Mouse (Mus musculus): ENCODE data around the gene Them7. TPM values are rescaled to one million over a fixed set of nuclear protein-coding genes. Genes with fewer than 3 reads are reported as not detected.

The Them7 gene
- polyA plus RNA-seq, 1 experiment from 2014 or later = 0.06 TPM

DNA sequence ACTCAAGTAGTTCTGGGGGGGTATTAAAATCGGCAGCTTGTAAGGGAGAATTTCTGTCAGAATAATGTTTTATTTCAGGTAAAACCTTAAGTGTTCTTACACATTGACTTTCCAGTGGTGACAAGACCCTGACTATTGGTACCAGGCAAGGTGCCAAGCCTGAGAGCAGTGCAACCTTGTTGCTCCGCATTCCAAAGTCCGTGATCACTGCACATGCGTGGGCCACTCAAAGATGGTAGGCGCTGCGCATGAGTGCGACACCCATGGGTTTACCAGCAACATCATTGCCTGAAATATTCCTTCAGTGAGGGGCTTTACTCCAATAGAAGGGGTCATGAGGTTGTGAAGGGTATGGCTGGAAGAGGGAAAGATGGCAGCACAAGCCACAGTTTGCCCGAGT is 77.0 kb downstream of the Them7 start:
- DNase-seq (ENCODE audit: low spot score) = no peak
- H3K4me1 ChIP-seq (replicated peaks; ENCODE audit: control insufficient read depth, insufficient read depth) = no peaks in the 10 kb centered on the region
- TF ChIP-seq CTCF (IDR thresholded peaks at IDR 0.05; ENCODE audit: low read depth) (no peak), EP300 (optimal IDR thresholded peaks at IDR 0.05) (no peak)
- 95% methylated on average over 8 of the region's 8 CpGs for WGBS
- H3K9ac ChIP-seq (ENCODE audit: low read length) = no peak overlapping the region
- no peaks in the 10 kb centered on the region for H3K36me3 ChIP-seq (ENCODE audit: control insufficient read depth, insufficient read depth, low read length)
- H3K4me2 ChIP-seq (replicated peaks; ENCODE audit: low read depth) = no peak overlapping the region
- ATAC-seq (ENCODE audit: low FRiP score, low TSS enrichment) = no peak
- H3K9me3 ChIP-seq (ENCODE audit: control insufficient read depth, low read length) = no peaks in the 10 kb centered on the region
- H3K4me3 ChIP-seq (ENCODE audit: low read depth, low read length) = no peak overlapping the region
- H3K27me3 ChIP-seq (ENCODE audit: control insufficient read depth, insufficient read depth, low read length) = no peaks in the 10 kb centered on the region
- no peak overlapping the region for H3K27ac ChIP-seq (replicated peaks)

DNA sequence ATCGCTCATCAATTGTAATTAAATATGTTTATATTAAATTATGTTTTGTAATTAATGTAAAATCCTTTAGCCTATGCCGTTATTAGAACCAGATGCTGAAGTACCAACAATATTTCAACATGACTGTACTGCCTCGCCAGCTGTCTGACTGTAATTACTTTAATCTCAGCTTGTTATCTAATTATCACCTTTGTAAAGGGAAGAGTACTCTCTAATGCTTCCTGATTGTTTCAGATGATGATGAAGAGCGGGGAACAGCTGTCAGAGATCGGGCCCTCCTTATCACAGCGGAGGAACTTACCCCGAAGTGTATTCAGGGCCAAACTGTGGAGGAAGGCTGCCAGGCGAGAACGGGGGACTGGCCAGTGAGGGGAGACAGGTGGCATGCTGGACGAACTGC is 77.4 kb downstream of the Them7 start:
- TF ChIP-seq EP300 (optimal IDR thresholded peaks at IDR 0.05) (no peak), CTCF (IDR thresholded peaks at IDR 0.05; ENCODE audit: low read depth) (no peak)

GRCm38 (mm10) chr2:105303962-105304514 is 79.9 kb downstream of the Them7 start:
- no peaks in the 10 kb centered on the region for H3K4me1 ChIP-seq (replicated peaks; ENCODE audit: control insufficient read depth, insufficient read depth)
- H3K9ac ChIP-seq (ENCODE audit: low read length) = no peak overlapping the region
- H3K4me2 ChIP-seq (replicated peaks; ENCODE audit: low read depth) = no peak overlapping the region
- no peaks in the 10 kb centered on the region for H3K27me3 ChIP-seq (ENCODE audit: control insufficient read depth, insufficient read depth, low read length)
- DNase-seq (ENCODE audit: low spot score) (no peak), ATAC-seq (ENCODE audit: low FRiP score, low TSS enrichment) (no peak)
- H3K4me3 ChIP-seq (ENCODE audit: low read depth, low read length) = no peak overlapping the region
- no peaks in the 10 kb centered on the region for H3K9me3 ChIP-seq (ENCODE audit: control insufficient read depth, low read length)
- TF ChIP-seq EP300 (optimal IDR thresholded peaks at IDR 0.05) (no peak), CTCF (IDR thresholded peaks at IDR 0.05; ENCODE audit: low read depth) (no peak)
- H3K36me3 ChIP-seq (ENCODE audit: control insufficient read depth, insufficient read depth, low read length) = no peaks in the 10 kb centered on the region
- no peak overlapping the region for H3K27ac ChIP-seq (replicated peaks)
- WGBS = 58% methylated on average over 6 of the region's 6 CpGs

More for the DNA sequence above, 77.4 kb downstream of the Them7 start:
- Histone ChIP-seq H3K36me3 (ENCODE audit: control insufficient read depth, insufficient read depth, low read length) (no peaks in the 10 kb centered on the region), H3K9me3 (ENCODE audit: control insufficient read depth, low read length) (no peaks in the 10 kb centered on the region), H3K4me3 (ENCODE audit: low read depth, low read length) (no peak overlapping the region), H3K27me3 (ENCODE audit: control insufficient read depth, insufficient read depth, low read length) (no peaks in the 10 kb centered on the region), H3K4me2 (replicated peaks; ENCODE audit: low read depth) (no peak overlapping the region), H3K9ac (ENCODE audit: low read length) (no peak overlapping the region), H3K4me1 (replicated peaks; ENCODE audit: control insufficient read depth, insufficient read depth) (no peaks in the 10 kb centered on the region), H3K27ac (replicated peaks) (no peak overlapping the region)
- DNase-seq (ENCODE audit: low spot score) (no peak), ATAC-seq (ENCODE audit: low FRiP score, low TSS enrichment) (no peak)
- WGBS = 51% methylated on average over 10 of the region's 10 CpGs

DNA sequence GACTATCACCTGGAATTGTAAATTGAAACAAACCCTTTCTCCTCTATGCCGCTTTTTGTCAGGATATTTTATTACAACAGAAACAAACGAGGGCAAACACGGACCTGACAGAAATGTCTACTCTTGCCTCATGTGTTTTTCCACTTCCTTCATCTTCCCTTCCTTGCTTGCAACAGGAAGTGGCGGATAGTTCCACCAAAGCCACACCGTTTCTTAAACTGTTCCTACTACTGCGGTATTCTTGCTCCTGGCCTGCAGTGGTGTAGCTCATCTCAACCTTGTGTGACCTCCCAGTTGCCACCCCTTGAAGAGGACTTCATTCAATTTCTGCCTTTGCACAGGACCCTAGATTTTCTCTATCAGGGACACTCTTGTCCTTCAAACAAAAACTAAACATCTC is 81.8 kb downstream of the Them7 start:
- TF ChIP-seq EP300 (optimal IDR thresholded peaks at IDR 0.05) = no peak
- TF ChIP-seq CTCF (IDR thresholded peaks at IDR 0.05; ENCODE audit: low read depth) = no peak
- WGBS = 83% methylated on average over 6 of the region's 6 CpGs
- H3K9me3 ChIP-seq (ENCODE audit: control insufficient read depth, low read length) = no peaks in the 10 kb centered on the region

GRCm38 (mm10) chr2:105311414-105311813 is 87.3 kb downstream of the Them7 start:
- TF ChIP-seq EP300 (optimal IDR thresholded peaks at IDR 0.05) = no peak
- TF ChIP-seq CTCF (IDR thresholded peaks at IDR 0.05; ENCODE audit: low read depth) = peak; percentile 58
- WGBS = 39% methylated on average over 13 of the region's 13 CpGs
- no peaks in the 10 kb centered on the region for H3K36me3 ChIP-seq (ENCODE audit: control insufficient read depth, insufficient read depth, low read length)
- H3K4me2 ChIP-seq (replicated peaks; ENCODE audit: low read depth) = no peak overlapping the region
- no peak overlapping the region for H3K9ac ChIP-seq (ENCODE audit: low read length)
- DNase-seq (ENCODE audit: low spot score) = peak; percentile 18
- H3K27me3 ChIP-seq (ENCODE audit: control insufficient read depth, insufficient read depth, low read length) = no peaks in the 10 kb centered on the region
- H3K4me3 ChIP-seq (ENCODE audit: low read depth, low read length) = no peak overlapping the region
- H3K4me1 ChIP-seq (replicated peaks; ENCODE audit: control insufficient read depth, insufficient read depth) = no peaks in the 10 kb centered on the region
- ATAC-seq (ENCODE audit: low FRiP score, low TSS enrichment) = no peak
- H3K9me3 ChIP-seq (ENCODE audit: control insufficient read depth, low read length) = no peaks in the 10 kb centered on the region
- H3K27ac ChIP-seq (replicated peaks) = no peak overlapping the region

More for the DNA sequence above, 81.8 kb downstream of the Them7 start:
- no peaks in the 10 kb centered on the region for H3K27me3 ChIP-seq (ENCODE audit: control insufficient read depth, insufficient read depth, low read length)
- H3K4me1 ChIP-seq (replicated peaks; ENCODE audit: control insufficient read depth, insufficient read depth) = no peaks in the 10 kb centered on the region
- no peak overlapping the region for H3K4me2 ChIP-seq (replicated peaks; ENCODE audit: low read depth)
- no peak overlapping the region for H3K27ac ChIP-seq (replicated peaks)
- DNase-seq (ENCODE audit: low spot score) (no peak), ATAC-seq (ENCODE audit: low FRiP score, low TSS enrichment) (no peak)
- no peak overlapping the region for H3K4me3 ChIP-seq (ENCODE audit: low read depth, low read length)
- no peaks in the 10 kb centered on the region for H3K36me3 ChIP-seq (ENCODE audit: control insufficient read depth, insufficient read depth, low read length)
- H3K9ac ChIP-seq (ENCODE audit: low read length) = no peak overlapping the region

- Histone ChIP-seq H3K9me3 (ENCODE audit: control insufficient read depth, low read length) (no peaks in the 10 kb centered on the region), H3K9ac (ENCODE audit: low read length) (no peak overlapping the region), H3K36me3 (ENCODE audit: control insufficient read depth, insufficient read depth, low read length) (no peaks in the 10 kb centered on the region), H3K27me3 (ENCODE audit: control insufficient read depth, insufficient read depth, low read length) (no peaks in the 10 kb centered on the region), H3K4me3 (ENCODE audit: low read depth, low read length) (no peak overlapping the region), H3K4me2 (replicated peaks; ENCODE audit: low read depth) (no peak overlapping the region), H3K27ac (replicated peaks) (no peak overlapping the region), H3K4me1 (replicated peaks; ENCODE audit: control insufficient read depth, insufficient read depth) (no peaks in the 10 kb centered on the region)
- no peak for DNase-seq (ENCODE audit: low spot score)
- 6% methylated on average over 7 of the region's 7 CpGs for WGBS
- no peak for ATAC-seq (ENCODE audit: low FRiP score, low TSS enrichment)
- TF ChIP-seq EP300 (optimal IDR thresholded peaks at IDR 0.05) (no peak), CTCF (IDR thresholded peaks at IDR 0.05; ENCODE audit: low read depth) (no peak)
Observed at GRCm38 (mm10) chr2:105311991-105312390, 87.9 kb downstream of the Them7 start.

Data from stomach, postnatal 0 days (tissue).